Mouse (Mus musculus) bone marrow, adult 2 months (tissue): ENCODE data around the gene Srp9.

Experiments used
- CTCF ChIP-seq: fragments of 200-500 bp; IDR thresholded peaks from 2 replicates; pipeline ENCODE4 v1.5.1; 2011; ENCODE audit warnings: low read length, control low read depth; ENCODE audit not compliant: control insufficient read depth, insufficient read depth
- POLR2A ChIP-seq: fragments of 200-500 bp; IDR thresholded peaks from 2 replicates; pipeline ENCODE4 v1.6.1; 2011; ENCODE audit warnings: low read depth, mild to moderate bottlenecking, control low read depth, low read length, borderline replicate concordance; ENCODE audit not compliant: control insufficient read depth

DNA sequence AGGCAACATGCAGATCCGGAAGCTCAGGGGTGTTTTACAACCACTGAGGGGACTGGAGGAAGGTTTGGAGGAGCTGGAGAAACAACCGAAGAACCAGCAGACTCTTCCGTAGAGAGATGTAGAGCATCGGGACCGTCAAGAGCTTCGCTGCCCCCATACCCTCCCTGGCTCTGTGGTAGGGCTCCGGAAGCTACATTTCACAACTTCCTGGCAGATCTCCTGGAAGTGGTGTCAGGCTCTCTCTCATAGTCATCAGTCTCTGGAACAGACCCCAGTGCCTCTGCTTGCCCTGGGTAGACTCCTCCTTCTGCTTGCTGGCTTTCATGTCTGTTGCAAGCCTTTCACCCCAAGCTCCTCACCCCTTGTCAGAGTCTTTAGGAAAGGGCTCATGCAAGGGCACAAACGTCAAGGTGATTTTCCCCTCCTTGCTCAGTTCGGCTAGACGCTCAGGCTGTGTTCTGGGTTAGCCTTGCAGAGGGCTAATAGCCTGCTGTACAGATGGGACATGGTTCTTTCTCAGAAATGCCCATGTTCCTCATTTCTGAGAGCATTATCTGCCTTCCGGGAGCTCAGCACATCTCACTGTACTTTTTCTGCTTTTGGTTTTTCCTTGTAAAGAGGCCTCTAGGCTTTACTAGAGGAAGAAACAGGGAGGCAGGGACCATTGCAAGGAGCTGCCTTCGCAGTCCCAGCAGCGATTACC, 16.0 kb upstream of the Srp9 start:
- TF ChIP-seq POLR2A (no peak), CTCF (no peak)
